Comparison of ENCODE assay signal across 11 mouse cellular contexts in the genomic region with DNA sequence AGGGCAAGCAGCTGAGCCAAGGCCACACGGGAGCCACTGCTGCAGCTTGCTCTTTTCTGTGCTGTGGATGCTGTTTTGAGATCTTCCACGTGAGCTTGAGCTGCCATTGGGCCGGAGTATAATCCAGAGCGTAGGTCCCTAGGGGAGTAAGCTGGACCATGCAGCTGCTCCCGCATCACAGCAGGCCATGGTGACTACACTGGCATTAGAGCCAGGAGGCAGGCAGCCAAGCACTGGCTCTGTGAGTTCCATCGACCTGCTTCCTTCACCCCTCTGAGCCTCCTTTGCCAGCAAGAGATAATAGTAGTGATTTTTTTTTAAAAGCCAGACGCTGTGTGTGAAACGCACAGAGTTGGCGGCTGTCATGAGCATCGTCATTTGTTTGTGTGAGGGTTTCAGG. TPM values are rescaled to one million over a fixed set of nuclear protein-coding genes. Genes with fewer than 3 reads are reported as not detected.
DNase-seq lines count a peak whose midpoint lies in the region; ATAC-seq and TF ChIP-seq lines count a peak whose summit lies in the region.
"Had no signal": no experiment of that assay in that cellular context is flagged by ENCODE, and none has a peak within 500 bp of the region (broad histone marks: within the 10 kb centered on the region; RNA-seq: fewer than 3 reads in every experiment).

No protein-coding gene starts in this region.

- peak overlapping the region; percentile 85; the same call in 1 of the 2 replicates for H3K27ac ChIP-seq in heart, embryonic 13.5 days (replicated peaks)
- H3K27ac ChIP-seq in heart, embryonic 11.5 days (ENCODE audit: low read depth, low read length) = no peak overlapping the region
- H3K27ac ChIP-seq in liver, adult 2 months (replicated peaks; ENCODE audit: insufficient read depth, low read depth, low read length) = no peak overlapping the region
- H3K27ac ChIP-seq in liver, postnatal 0 days (ENCODE audit: low read depth) = no peak overlapping the region
- H3K27ac ChIP-seq in forebrain, embryonic 11.5 days (ENCODE audit: low read depth, low read length) = no peak overlapping the region
- H3K27ac ChIP-seq in liver, embryonic 12.5 days = no peak overlapping the region
- H3K27ac ChIP-seq: left cerebral cortex, adult 2 months had no signal

- 0 out of 2 replicates have a peak overlapping the region, but pooled peaks have one; percentile 84 for H3K4me2 ChIP-seq in heart, embryonic 13.5 days
- H3K4me2 ChIP-seq in heart, embryonic 11.5 days = no peak overlapping the region
- no peak overlapping the region for H3K4me2 ChIP-seq in liver, postnatal 0 days (ENCODE audit: low read depth, low read length)
- H3K4me2 ChIP-seq in forebrain, embryonic 11.5 days (ENCODE audit: low read depth, low read length, severe bottlenecking) = no peak overlapping the region
- H3K4me2 ChIP-seq in myocyte (ENCODE audit: low read depth) = peak overlapping the region; percentile 64
- no peak overlapping the region for H3K4me2 ChIP-seq in liver, embryonic 12.5 days

- no peak overlapping the region for H3ac ChIP-seq in myocyte (ENCODE audit: control insufficient read depth, insufficient read length)

- TF ChIP-seq EP300 in liver, postnatal 0 days (IDR thresholded peaks at IDR 0.05; ENCODE audit: low read depth) = no peak

- H3K9ac ChIP-seq in heart, embryonic 13.5 days = no peak overlapping the region
- H3K9ac ChIP-seq in heart, embryonic 11.5 days (ENCODE audit: low read depth, low read length) = no peak overlapping the region
- H3K9ac ChIP-seq in liver, adult 2 months (ENCODE audit: low read depth, low read length) = no peak overlapping the region
- no peak overlapping the region for H3K9ac ChIP-seq in liver, postnatal 0 days (replicated peaks)
- no peak overlapping the region for H3K9ac ChIP-seq in forebrain, embryonic 11.5 days (ENCODE audit: low read length)
- H3K9ac ChIP-seq in liver, embryonic 12.5 days = no peak overlapping the region

- no peaks in the 10 kb centered on the region for H3K79me2 ChIP-seq in liver, adult 2 months (ENCODE audit: control insufficient read depth, insufficient read depth, low read length)
- H3K79me2 ChIP-seq in myocyte (ENCODE audit: control insufficient read depth, insufficient read depth) = no peaks in the 10 kb centered on the region

- ATAC-seq in heart, embryonic 13.5 days (ENCODE audit: extremely low read depth, insufficient number of reproducible peaks, low FRiP score, low TSS enrichment) = no peak
- ATAC-seq in heart, embryonic 11.5 days (replicated peaks; ENCODE audit: insufficient number of reproducible peaks, low FRiP score, low TSS enrichment) = no peak
- no peak for ATAC-seq in liver, postnatal 0 days
- no peak for ATAC-seq in forebrain, embryonic 11.5 days (replicated peaks; ENCODE audit: low FRiP score)
- ATAC-seq in liver, embryonic 12.5 days = no peak
- ATAC-seq in megakaryocyte, adult 5-6 weeks (ENCODE audit: poor library complexity, severe bottlenecking) = no peak

- no peak overlapping the region for H3K4me3 ChIP-seq in heart, embryonic 13.5 days
- no peak overlapping the region for H3K4me3 ChIP-seq in heart, embryonic 11.5 days (ENCODE audit: low read depth, low read length)
- no peak overlapping the region for H3K4me3 ChIP-seq in liver, adult 2 months (ENCODE audit: insufficient read depth, low read depth, low read length)
- no peak overlapping the region for H3K4me3 ChIP-seq in liver, postnatal 0 days (ENCODE audit: low read depth, low read length)
- H3K4me3 ChIP-seq in forebrain, embryonic 11.5 days (ENCODE audit: low read depth, low read length) = no peak overlapping the region
- H3K4me3 ChIP-seq in myocyte = peak overlapping the region; percentile 33
- H3K4me3 ChIP-seq in liver, embryonic 12.5 days = no peak overlapping the region
- H3K4me3 ChIP-seq: left cerebral cortex, adult 2 months had no signal

- TF ChIP-seq POLR2A in liver, adult 2 months (IDR thresholded peaks at IDR 0.05; ENCODE audit: extremely low read depth, insufficient read depth, low read length) = no peak
- TF ChIP-seq POLR2A in myocyte (IDR thresholded peaks at IDR 0.05; ENCODE audit: insufficient read length, low read depth) = peak; percentile 17

- H3K9me3 ChIP-seq in heart, embryonic 13.5 days = no peaks in the 10 kb centered on the region
- no peaks in the 10 kb centered on the region for H3K9me3 ChIP-seq in heart, embryonic 11.5 days (replicated peaks; ENCODE audit: control insufficient read depth, low read length)
- H3K9me3 ChIP-seq in liver, postnatal 0 days (ENCODE audit: low read length) = no peaks in the 10 kb centered on the region
- H3K9me3 ChIP-seq in forebrain, embryonic 11.5 days (ENCODE audit: control insufficient read depth, low read length) = no peaks in the 10 kb centered on the region
- no peaks in the 10 kb centered on the region for H3K9me3 ChIP-seq in liver, embryonic 12.5 days (replicated peaks)

- H3K4me1 ChIP-seq in heart, embryonic 13.5 days = peaks cover 50% of the 10 kb centered on the region
- H3K4me1 ChIP-seq in heart, embryonic 11.5 days (ENCODE audit: control insufficient read depth, insufficient read depth, low read length) = peaks cover 28% of the 10 kb centered on the region
- no peaks in the 10 kb centered on the region for H3K4me1 ChIP-seq in liver, adult 2 months (ENCODE audit: control insufficient read depth, insufficient read depth, low read length)
- peaks cover 8% of the 10 kb centered on the region; the same call in 1 of the 2 replicates for H3K4me1 ChIP-seq in liver, postnatal 0 days (ENCODE audit: insufficient read depth)
- H3K4me1 ChIP-seq in forebrain, embryonic 11.5 days (replicated peaks; ENCODE audit: control insufficient read depth, insufficient read depth, low read length) = peaks cover 6% of the 10 kb centered on the region; the same call in 1 of the 2 replicates
- H3K4me1 ChIP-seq in liver, embryonic 12.5 days = peaks cover 8% of the 10 kb centered on the region

- no peak for TF ChIP-seq CTCF in liver, adult 2 months (IDR thresholded peaks at IDR 0.05; ENCODE audit: low read depth, low read length)
- no peak for TF ChIP-seq CTCF in liver, postnatal 0 days (IDR thresholded peaks at IDR 0.05; ENCODE audit: low read depth)

- WGBS in heart, embryonic 13.5 days = 77% methylated on average over 10 of the region's 10 CpGs
- WGBS in heart, embryonic 11.5 days (ENCODE audit: insufficient replicate concordance) = 79% methylated on average over 10 of the region's 10 CpGs
- WGBS in liver, adult 2 months = 76% methylated on average over 10 of the region's 10 CpGs
- WGBS in liver, postnatal 0 days (ENCODE audit: insufficient replicate concordance) = 82% methylated on average over 10 of the region's 10 CpGs
- WGBS in forebrain, embryonic 11.5 days = 87% methylated on average over 10 of the region's 10 CpGs
- WGBS in liver, embryonic 12.5 days (ENCODE audit: insufficient replicate concordance) = 71% methylated on average over 10 of the region's 10 CpGs

- peaks cover under 1% of the 10 kb centered on the region; the same call in 1 of the 2 replicates for H3K36me3 ChIP-seq in heart, embryonic 13.5 days
- peaks cover 2% of the 10 kb centered on the region; the same call in 1 of the 2 replicates for H3K36me3 ChIP-seq in heart, embryonic 11.5 days (ENCODE audit: control insufficient read depth, insufficient read depth, low read length)
- H3K36me3 ChIP-seq in liver, adult 2 months (ENCODE audit: control insufficient read depth, insufficient read depth, low read length) = no peaks in the 10 kb centered on the region
- no peaks in the 10 kb centered on the region for H3K36me3 ChIP-seq in liver, postnatal 0 days (replicated peaks; ENCODE audit: insufficient read depth, low read length)
- H3K36me3 ChIP-seq in forebrain, embryonic 11.5 days (ENCODE audit: control insufficient read depth, insufficient read depth, low read length) = no peaks in the 10 kb centered on the region; the same call in 1 of the 2 replicates
- H3K36me3 ChIP-seq in myocyte (ENCODE audit: control insufficient read depth, insufficient read depth) = no peaks in the 10 kb centered on the region
- no peaks in the 10 kb centered on the region for H3K36me3 ChIP-seq in liver, embryonic 12.5 days

- H3K27me3 ChIP-seq in heart, embryonic 13.5 days (replicated peaks) = peaks cover 9% of the 10 kb centered on the region; the same call in 1 of the 2 replicates
- H3K27me3 ChIP-seq in heart, embryonic 11.5 days (ENCODE audit: control insufficient read depth, insufficient read depth, low read length) = no peaks in the 10 kb centered on the region; the same call in 1 of the 2 replicates
- peaks cover 8% of the 10 kb centered on the region for H3K27me3 ChIP-seq in liver, adult 2 months (ENCODE audit: control insufficient read depth, insufficient read depth, low read length)
- H3K27me3 ChIP-seq in liver, postnatal 0 days (ENCODE audit: insufficient read depth, low read length) = peaks cover 34% of the 10 kb centered on the region
- no peaks in the 10 kb centered on the region for H3K27me3 ChIP-seq in forebrain, embryonic 11.5 days (ENCODE audit: control insufficient read depth, insufficient read depth, low read length)
- no peaks in the 10 kb centered on the region for H3K27me3 ChIP-seq in myocyte (ENCODE audit: control insufficient read depth, insufficient read depth, insufficient read length)
- H3K27me3 ChIP-seq in liver, embryonic 12.5 days (replicated peaks) = peaks cover 54% of the 10 kb centered on the region

- DNase-seq in liver, adult 2 months (ENCODE audit: extremely low read depth, low read depth, low spot score) = peak; percentile 29
- no peak for DNase-seq in liver, postnatal 0 days
- peak; percentile 46 for DNase-seq in forebrain, embryonic 11.5 days (ENCODE audit: low spot score)
- DNase-seq: lung, adult 2 months; right cerebral cortex, adult 18-20 months had no signal

RNA-seq across cellular contexts. Expression of a gene that starts 2.3 kb away (rescaled TPM):
- 65.8 and 67.3 TPM in 2 replicates for polyA plus RNA-seq in heart, embryonic 13.5 days (2015; fragmentation: Nextera tagmentation; extraction: Ambion mirVana)
- polyA plus RNA-seq in heart, embryonic 11.5 days (2014; fragmentation: Nextera tagmentation; extraction: Ambion mirVana) = 83.7 and 101 TPM in 2 replicates
- 0.13 and 0.18 TPM in 2 replicates for total RNA-seq in liver, adult 2 months (2014; rRNA removed)
- 0.10 and 0.16 TPM in 2 replicates for polyA plus RNA-seq in liver, adult 2 months (2012; rRNA removed)
- polyA plus RNA-seq in liver, postnatal 0 days (2015; fragmentation: Nextera tagmentation; extraction: Ambion mirVana) = 0.39 and 0.94 TPM in 2 replicates
- polyA plus RNA-seq in forebrain, embryonic 11.5 days (2014; fragmentation: Nextera tagmentation; extraction: Ambion mirVana) = 78.3 and 79.6 TPM in 2 replicates
- 159 TPM for polyA plus RNA-seq in myocyte (2012; fragmentation: generic; extraction: Trizol)
- 5.1 and 5.2 TPM in 2 replicates for polyA plus RNA-seq in liver, embryonic 12.5 days (2016; fragmentation: Nextera tagmentation; extraction: Ambion mirVana)
- 0.16 TPM in 1 of 2 replicates, not detected in the other for total RNA-seq in megakaryocyte, adult 5-6 weeks (2015)
- 2.1 TPM in 1 of 2 replicates, not detected in the other for total RNA-seq in megakaryocyte, adult 5-6 weeks (2017)

RNA-seq across cellular contexts. Expression of a gene that starts 22.0 kb away (rescaled TPM):
- polyA plus RNA-seq in heart, embryonic 13.5 days (2015; fragmentation: Nextera tagmentation; extraction: Ambion mirVana) = 58.1 and 61.3 TPM in 2 replicates
- 53.5 and 54.0 TPM in 2 replicates for polyA plus RNA-seq in heart, embryonic 11.5 days (2014; fragmentation: Nextera tagmentation; extraction: Ambion mirVana)
- 5.3 and 7.1 TPM in 2 replicates for total RNA-seq in liver, adult 2 months (2014; rRNA removed)
- polyA plus RNA-seq in liver, adult 2 months (2012; rRNA removed) = 10.2 and 11.5 TPM in 2 replicates
- polyA plus RNA-seq in liver, postnatal 0 days (2015; fragmentation: Nextera tagmentation; extraction: Ambion mirVana) = 20.8 and 31.2 TPM in 2 replicates
- 76.0 and 81.8 TPM in 2 replicates for polyA plus RNA-seq in forebrain, embryonic 11.5 days (2014; fragmentation: Nextera tagmentation; extraction: Ambion mirVana)
- 26.3 TPM for polyA plus RNA-seq in myocyte (2012; fragmentation: generic; extraction: Trizol)
- polyA plus RNA-seq in liver, embryonic 12.5 days (2016; fragmentation: Nextera tagmentation; extraction: Ambion mirVana) = 67.8 and 70.7 TPM in 2 replicates
- total RNA-seq in megakaryocyte, adult 5-6 weeks (2015) = 51.5 and 69.1 TPM in 2 replicates
- 32.0 and 37.7 TPM in 2 replicates for total RNA-seq in megakaryocyte, adult 5-6 weeks (2017)

Comparison
In these comparisons a context has a peak if more than half of its experiments do, and no peak if none do; other contexts are left out.
1. H3K4me2 ChIP-seq: peak in heart, embryonic 13.5 days (single experiment) and myocyte (single experiment); none in heart, embryonic 11.5 days (single experiment), liver, postnatal 0 days (single experiment), forebrain, embryonic 11.5 days (single experiment) and liver, embryonic 12.5 days (single experiment).
2. RNA of a gene that starts 2.3 kb away (polyA plus RNA-seq): 159 TPM in myocyte (single experiment), 83.7 to 101 TPM in heart, embryonic 11.5 days, 78.3 to 79.6 TPM in forebrain, embryonic 11.5 days and 65.8 to 67.3 TPM in heart, embryonic 13.5 days; 5.1 to 5.2 TPM in liver, embryonic 12.5 days, 0.39 to 0.94 TPM in liver, postnatal 0 days and 0.10 to 0.16 TPM in liver, adult 2 months; every median in the first group is over 10 times any median in the second.